Mouse (Mus musculus): Measurements from ENCODE around the gene Bcas1. TPM values are rescaled to one million over a fixed set of nuclear protein-coding genes. Genes with fewer than 3 reads are reported as not detected.

The Bcas1 gene
- polyA plus RNA-seq, 1 experiment from 2014 or later, result 3.0 TPM

Other genes with a start within 250 kb of the Bcas1 start
- 57.2 and 71.5 TPM in 2 replicates for gene Pfdn4, start 68.6 kb upstream of the Bcas1 start, polyA plus RNA-seq (2016; fragmentation: Nextera tagmentation; extraction: Ambion mirVana)
- not detected in 2 replicates for gene Cyp24a1, start 69.3 kb upstream of the Bcas1 start, polyA plus RNA-seq (2016; fragmentation: Nextera tagmentation; extraction: Ambion mirVana)
- not detected in 2 replicates for gene 4930470P17Rik, start 174.2 kb upstream of the Bcas1 start, polyA plus RNA-seq (2016; fragmentation: Nextera tagmentation; extraction: Ambion mirVana)